Comparison of ENCODE assay signal across 8 mouse cellular contexts in the genomic region with DNA sequence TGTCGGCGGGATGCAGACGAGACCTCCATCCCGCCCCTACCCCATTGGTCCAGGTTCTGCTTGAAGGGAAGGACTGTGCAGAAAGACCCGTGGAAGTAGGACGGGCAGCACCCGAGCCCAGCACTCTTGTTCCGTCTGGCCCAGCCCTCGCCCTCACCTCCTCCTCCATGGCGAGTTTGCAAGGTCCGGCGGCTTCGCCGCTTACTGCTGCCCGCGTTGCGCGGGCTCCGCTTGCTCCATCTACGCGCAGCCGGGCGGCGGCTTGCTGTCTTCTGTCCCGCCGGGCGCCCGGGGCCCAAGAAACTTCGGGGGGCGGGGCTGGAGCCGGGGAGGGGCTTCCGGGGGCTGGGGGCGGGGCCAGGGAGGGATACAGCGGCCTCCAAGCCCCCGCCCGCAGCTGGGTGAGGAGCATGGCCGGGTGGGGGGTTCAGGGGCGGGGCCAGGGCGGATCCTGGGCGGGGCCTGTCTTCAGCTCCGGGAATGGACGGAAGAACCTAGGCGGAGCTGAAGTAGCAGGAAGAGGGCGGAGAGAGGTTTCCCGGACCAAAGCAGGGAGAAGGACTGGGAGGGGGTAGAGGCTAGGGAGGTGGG. TPM values are rescaled to one million over a fixed set of nuclear protein-coding genes. Genes with fewer than 3 reads are reported as not detected.
DNase-seq lines count a peak whose midpoint lies in the region; ATAC-seq lines count a peak whose summit lies in the region.

A gene (minus strand): TSS at position 260 of the 591 bp plus-strand sequence.

- DNase-seq in gastrocnemius, adult 8-10 months (ENCODE audit: low spot score in 2 of 2) = peak; percentile 84 to 87
- peak; percentile 82 for DNase-seq in hindlimb bud, embryonic 11.5 days (ENCODE audit: extremely low spot score, low read depth, low spot score)
- DNase-seq in left cerebral cortex, postnatal 10 days (ENCODE audit: extremely low spot score in 1 of 2, low spot score in 2 of 2) = peak; percentile 82 to 94
- DNase-seq in right cerebral cortex, postnatal 25 days = peak; percentile 83
- peak; percentile 92 to 93 for DNase-seq in urinary bladder, postnatal 4 days (ENCODE audit: low spot score in 2 of 2)

- ATAC-seq in activated CD4-positive, CD25-positive, alpha-beta regulatory T cell, adult 4 months = peak; percentile 75
- peak; percentile 56 for ATAC-seq in common myeloid progenitor, adult 5-6 weeks (replicated peaks; ENCODE audit: low read depth, poor library complexity, severe bottlenecking)
- peak; percentile 42 for ATAC-seq in megakaryocyte-erythroid progenitor cell, adult 5-6 weeks (replicated peaks; ENCODE audit: low FRiP score, low TSS enrichment, poor library complexity, severe bottlenecking)

- intact Hi-C loops in left cerebral cortex, postnatal 10 days (cut with DNase I) = loop anchor here (2.0 kb wide), 1 partner anchor 55 kb away; no protein-coding TSS in a partner anchor

RNA-seq across cellular contexts. Expression of the gene that starts here (rescaled TPM):
- polyA plus RNA-seq in activated CD4-positive, CD25-positive, alpha-beta regulatory T cell, adult 4 months (2017; shearing (Covaris generic)) = 10 to 100 TPM; 48.8 to 64.6 TPM
- 19.3 and 20.0 TPM in 2 replicates for total RNA-seq in common myeloid progenitor, adult 5-6 weeks (2017)
- total RNA-seq in gastrocnemius, adult 8-10 months (2022) = 1 to 10 TPM; 2.7 to 4.0 (median 3.0) TPM
- 1 to 10 TPM; 4.9 to 9.5 TPM for total RNA-seq in left cerebral cortex, postnatal 10 days (2021)
- total RNA-seq in megakaryocyte-erythroid progenitor cell, adult 5-6 weeks (2014; fragmentation: Nextera tagmentation) = 29.1 and 29.3 TPM in 2 replicates
- 14.2 and 16.8 TPM in 2 replicates for total RNA-seq in megakaryocyte-erythroid progenitor cell, adult 5-6 weeks (2017)

Comparison
In these comparisons a context has a peak if more than half of its experiments do, and no peak if none do; other contexts are left out.
1. Peak in every context shown above with its lines: DNase-seq and ATAC-seq.